Mouse (Mus musculus) neural tube, embryonic 13.5 days (tissue): ENCODE measurements at regions not wholly inside any gene's neighbourhood (a gene's known extent, or its start where the extent isn't known, plus 50 kb on each side); places are given as distances from the start of the nearest gene placed in this dataset.

Experiments
- ATAC-seq: fragments of 200-750 bp; cut with Nextera tagmentation; 2 replicates; pipeline ENCODE4 v1.8.0; 2017; ENCODE audit warnings: low read depth, mild to moderate bottlenecking, moderate TSS enrichment, moderate library complexity
- H3K27ac ChIP-seq: fragments of 300-500 bp; sonication (generic); replicated peaks from 2 replicates; pipeline ENCODE4 v1.5.1; 2015; ENCODE audit warnings: moderate library complexity, mild to moderate bottlenecking, inconsistent platforms
- H3K27me3 ChIP-seq: fragments of 300-500 bp; sonication (generic); 2 replicates; pipeline ENCODE4 v1.6.1; 2015; ENCODE audit warnings: mild to moderate bottlenecking, inconsistent platforms
- H3K36me3 ChIP-seq: fragments of 300-500 bp; sonication (generic); 2 replicates; pipeline ENCODE4 v1.6.1; 2015; ENCODE audit warnings: mild to moderate bottlenecking, inconsistent platforms
- H3K4me1 ChIP-seq: fragments of 300-500 bp; sonication (generic); replicated peaks from 2 replicates; pipeline ENCODE4 v1.6.1; 2015; ENCODE audit warnings: inconsistent platforms
- H3K4me2 ChIP-seq: fragments of 300-500 bp; sonication (generic); 2 replicates; pipeline ENCODE4 v1.6.1; 2015; ENCODE audit warnings: inconsistent platforms, mild to moderate bottlenecking, moderate library complexity
- H3K4me3 ChIP-seq: fragments of 300-500 bp; sonication (generic); 2 replicates; pipeline ENCODE4 v1.5.1; 2015; ENCODE audit warnings: mild to moderate bottlenecking, inconsistent platforms
- H3K9ac ChIP-seq: fragments of 300-500 bp; sonication (generic); 2 replicates; pipeline ENCODE4 v1.6.1; 2015; ENCODE audit warnings: moderate library complexity, mild to moderate bottlenecking, inconsistent platforms
- H3K9me3 ChIP-seq: fragments of 300-500 bp; sonication (generic); 2 replicates; pipeline ENCODE4 v1.6.1; 2016; ENCODE audit warnings: inconsistent platforms
- WGBS: fragments of 180-500 bp; shearing (Covaris S2); methylation state at CpG from one replicate; pipeline ENCODE4 v1.1.7; 2015; 5-methylcytosine and 5-hydroxymethylcytosine counted together

- Histone ChIP-seq H3K9me3 (no peaks in the 10 kb centered on the region), H3K4me1 (0 out of 2 replicates have a peak, but pooled peaks cover 6% of the 10 kb centered on the region), H3K27ac (no peak overlapping the region), H3K4me3 (no peak overlapping the region), H3K27me3 (peaks cover 96% of the 10 kb centered on the region), H3K9ac (no peak overlapping the region), H3K4me2 (no peak overlapping the region), H3K36me3 (no peaks in the 10 kb centered on the region)
- ATAC-seq, result no peak
- WGBS, result 27% methylated on average over 10 of the region's 10 CpGs
These were observed 63.7 kb downstream of the Nkx2-1 start for GRCm38 (mm10) chr12:56472856-56473647.

GRCm38 (mm10) chr12:56470932-56471500 lies 65.7 kb downstream of the Nkx2-1 start:
- 0 out of 2 replicates have a peak, but pooled peaks cover 6% of the 10 kb centered on the region for H3K4me1 ChIP-seq
- no peak overlapping the region for H3K9ac ChIP-seq
- no peaks in the 10 kb centered on the region for H3K9me3 ChIP-seq
- no peak for ATAC-seq
- peaks cover 98% of the 10 kb centered on the region for H3K27me3 ChIP-seq
- H3K36me3 ChIP-seq, result no peaks in the 10 kb centered on the region
- no peak overlapping the region for H3K4me3 ChIP-seq
- 62% methylated on average over 10 of the region's 10 CpGs for whole genome bisulfite sequencing
- no peak overlapping the region for H3K27ac ChIP-seq
- H3K4me2 ChIP-seq, result no peak overlapping the region

GRCm38 (mm10) chr12:56459508-56460119 lies 77.1 kb downstream of the Nkx2-1 start:
- H3K4me2 ChIP-seq, result peak overlapping the region; percentile 30
- no peak overlapping the region for H3K27ac ChIP-seq
- H3K27me3 ChIP-seq, result peaks cover 96% of the 10 kb centered on the region
- peak; percentile 50; the same call in 1 of the 2 replicates for ATAC-seq
- 2% methylated on average over 10 of the region's 10 CpGs for WGBS
- H3K9ac ChIP-seq, result no peak overlapping the region
- no peaks in the 10 kb centered on the region for H3K36me3 ChIP-seq
- peak overlapping the region; percentile 11; the same call in 1 of the 2 replicates for H3K4me3 ChIP-seq
- no peaks in the 10 kb centered on the region for H3K9me3 ChIP-seq
- H3K4me1 ChIP-seq, result peaks cover 9% of the 10 kb centered on the region

- WGBS, result 5% methylated on average over 16 of the region's 16 CpGs
- peak overlapping the region; percentile 11; the same call in 1 of the 2 replicates for H3K4me3 ChIP-seq
These were observed 77.8 kb downstream of the Nkx2-1 start for GRCm38 (mm10) chr12:56458665-56459507.

GRCm38 (mm10) chr12:56457951-56458350 lies 78.8 kb downstream of the Nkx2-1 start:
- Histone ChIP-seq H3K27ac (no peak overlapping the region), H3K9ac (no peak overlapping the region), H3K4me1 (peaks cover 9% of the 10 kb centered on the region), H3K27me3 (peaks cover 96% of the 10 kb centered on the region), H3K36me3 (no peaks in the 10 kb centered on the region), H3K4me3 (no peak overlapping the region), H3K9me3 (peaks cover 3% of the 10 kb centered on the region; the same call in 1 of the 2 replicates), H3K4me2 (no peak overlapping the region)
- ATAC-seq, result no peak
- 39% methylated on average over 5 of the region's 5 CpGs for WGBS

More at GRCm38 (mm10) chr12:56458665-56459507, 77.8 kb downstream of the Nkx2-1 start:
- Histone ChIP-seq H3K36me3 (no peaks in the 10 kb centered on the region), H3K27me3 (peaks cover 96% of the 10 kb centered on the region), H3K9ac (no peak overlapping the region), H3K27ac (no peak overlapping the region), H3K9me3 (no peaks in the 10 kb centered on the region), H3K4me2 (peak overlapping the region; percentile 30), H3K4me1 (peaks cover 9% of the 10 kb centered on the region)
- peak; percentile 83 for ATAC-seq

GRCm38 (mm10) chr12:56457356-56457755 lies 79.4 kb downstream of the Nkx2-1 start:
- H3K9ac ChIP-seq, result no peak overlapping the region
- no peaks in the 10 kb centered on the region for H3K36me3 ChIP-seq
- ATAC-seq, result no peak
- peaks cover 8% of the 10 kb centered on the region; the same call in 1 of the 2 replicates for H3K9me3 ChIP-seq
- no peak overlapping the region for H3K4me2 ChIP-seq
- peaks cover 96% of the 10 kb centered on the region for H3K27me3 ChIP-seq
- H3K4me3 ChIP-seq, result no peak overlapping the region
- peaks cover 9% of the 10 kb centered on the region for H3K4me1 ChIP-seq
- H3K27ac ChIP-seq, result no peak overlapping the region
- WGBS, result 2% methylated on average over 2 of the region's 2 CpGs

GRCm38 (mm10) chr12:56450261-56450660 lies 86.4 kb downstream of the Nkx2-1 start:
- Histone ChIP-seq H3K27me3 (peaks cover 99% of the 10 kb centered on the region), H3K27ac (no peak overlapping the region), H3K36me3 (no peaks in the 10 kb centered on the region), H3K4me1 (no peaks in the 10 kb centered on the region), H3K4me2 (no peak overlapping the region), H3K9ac (no peak overlapping the region), H3K9me3 (peaks cover 12% of the 10 kb centered on the region; the same call in 1 of the 2 replicates), H3K4me3 (no peak overlapping the region)
- ATAC-seq, result no peak
- WGBS, result 82% methylated on average over 2 of the region's 2 CpGs

- Histone ChIP-seq H3K4me1 (no peaks in the 10 kb centered on the region), H3K9ac (no peak overlapping the region)
- WGBS, result 86% methylated on average over 12 of the region's 12 CpGs
These were observed 87.7 kb downstream of the Nkx2-1 start for GRCm38 (mm10) chr12:56448786-56449564.

GRCm38 (mm10) chr12:56441166-56441817 lies 95.4 kb downstream of the Nkx2-1 start:
- Histone ChIP-seq H3K4me3 (no peak overlapping the region), H3K4me1 (peaks cover 19% of the 10 kb centered on the region), H3K27me3 (peaks cover 91% of the 10 kb centered on the region), H3K27ac (no peak overlapping the region), H3K9ac (no peak overlapping the region), H3K9me3 (no peaks in the 10 kb centered on the region), H3K36me3 (no peaks in the 10 kb centered on the region), H3K4me2 (no peak overlapping the region)
- ATAC-seq, result peak; percentile 65; the same call in 1 of the 2 replicates
- WGBS, result 34% methylated on average over 8 of the region's 8 CpGs

More at GRCm38 (mm10) chr12:56448786-56449564, 87.7 kb downstream of the Nkx2-1 start:
- Histone ChIP-seq H3K27me3 (peaks cover 99% of the 10 kb centered on the region), H3K4me3 (no peak overlapping the region), H3K9me3 (peaks cover 12% of the 10 kb centered on the region; the same call in 1 of the 2 replicates), H3K36me3 (no peaks in the 10 kb centered on the region), H3K27ac (no peak overlapping the region), H3K4me2 (no peak overlapping the region)
- no peak for ATAC-seq

- 18% methylated on average over 12 of the region's 12 CpGs for WGBS
- Histone ChIP-seq H3K4me1 (peaks cover 19% of the 10 kb centered on the region), H3K36me3 (no peaks in the 10 kb centered on the region), H3K9me3 (no peaks in the 10 kb centered on the region), H3K4me2 (no peak overlapping the region), H3K4me3 (no peak overlapping the region), H3K9ac (no peak overlapping the region), H3K27me3 (peaks cover 91% of the 10 kb centered on the region), H3K27ac (no peak overlapping the region)
- peak; percentile 67 for ATAC-seq
These were observed 94.6 kb upstream of the Mbip start for GRCm38 (mm10) chr12:56440068-56440847.
